Mouse (Mus musculus) cerebellum, postnatal 25 days (tissue): ENCODE measurements around the gene Traf5.

Experiments used
- DNase-seq, 2 experiments: peaks; one replicate each; pipeline ENCODE4 v3.0.0; 2021; ENCODE audit warnings: mixed read lengths in 2 of 2

Gene Traf5

GRCm38 (mm10) chr1:192091806-192092772 lies at the start of gene Traf5:
Gene Traf5 (minus strand): TSS chr1:192092559.
- peak; percentile 84 to 93 for DNase-seq

DNA sequence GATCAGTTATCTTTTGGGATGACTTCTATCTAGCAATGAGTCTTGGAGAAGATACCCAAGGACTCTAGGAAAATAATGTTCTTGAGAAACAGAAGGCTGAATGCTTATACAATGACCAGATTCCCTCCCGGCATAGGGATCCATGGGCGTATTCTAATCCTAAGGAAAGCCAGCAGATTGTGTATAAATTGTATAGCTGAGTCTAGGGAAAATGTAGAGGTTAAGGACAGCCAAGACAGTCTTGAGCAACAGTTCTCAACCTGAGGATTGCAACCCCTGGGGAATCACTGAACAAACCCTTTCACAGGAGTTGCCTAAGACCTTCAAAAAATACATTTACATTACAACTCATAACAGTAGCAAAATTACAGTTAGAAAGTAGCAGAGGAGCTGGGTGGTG lies 48.0 kb upstream of the Traf5 start:
- no peak for DNase-seq

GRCm38 (mm10) chr1:192137926-192138910 lies 45.9 kb upstream of the Traf5 start, which contains the start of gene Rcor3:
Gene Rcor3 (minus strand): TSS chr1:192138062.
- peak; percentile 91 to 92 for DNase-seq

- peak in 1 of 2 experiments; percentile 79 for DNase-seq
These were observed 45.0 kb upstream of the Traf5 start for GRCm38 (mm10) chr1:192137291-192137925.

GRCm38 (mm10) chr1:192136561-192137290 lies 44.4 kb upstream of the Traf5 start:
- DNase-seq = peak; percentile 82 to 88

GRCm38 (mm10) chr1:192130202-192130601 lies 37.8 kb upstream of the Traf5 start:
- DNase-seq = no peak

GRCm38 (mm10) chr1:192128343-192128742 lies 36.0 kb upstream of the Traf5 start:
- DNase-seq = no peak

GRCm38 (mm10) chr1:192125761-192126160 lies 33.4 kb upstream of the Traf5 start:
- no peak for DNase-seq

DNA sequence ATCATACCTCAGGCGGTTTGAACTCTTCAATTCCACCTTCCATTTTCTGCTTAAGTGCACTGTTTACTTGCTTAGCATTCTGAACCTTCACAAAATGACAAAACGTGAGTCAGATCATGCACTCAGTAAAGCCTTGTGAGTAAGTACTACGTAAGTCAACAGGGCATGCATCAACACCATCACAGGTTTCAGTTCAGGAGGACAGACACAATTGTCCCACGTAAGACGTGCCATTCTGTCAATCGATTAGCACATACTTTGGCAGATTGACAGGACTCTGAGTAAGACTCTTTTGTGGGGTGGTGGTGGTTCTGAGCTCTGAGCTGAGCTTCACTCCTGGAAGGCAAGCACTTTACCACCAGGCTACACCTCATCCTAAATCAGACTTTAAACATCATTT lies 23.9 kb upstream of the Traf5 start:
- DNase-seq = no peak

DNA sequence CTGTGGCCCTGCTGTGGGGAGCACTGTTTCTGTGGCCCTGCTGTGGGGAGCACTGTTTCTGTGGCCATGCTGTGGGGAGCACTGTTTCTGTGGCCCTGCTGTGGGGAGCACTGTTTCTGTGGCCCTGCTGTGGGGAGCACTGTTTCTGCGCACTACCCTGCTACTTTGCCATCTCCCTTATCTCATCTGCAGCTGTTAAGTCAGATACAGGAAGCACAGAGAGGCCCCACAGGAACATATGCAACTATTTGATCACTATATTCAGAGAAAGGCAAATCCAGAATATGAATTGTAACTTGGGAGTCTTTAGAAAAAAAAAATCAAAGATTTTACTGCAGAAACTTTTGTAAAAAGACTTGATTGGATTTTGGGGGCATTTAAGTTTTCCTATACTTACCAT lies 23.0 kb upstream of the Traf5 start:
- DNase-seq = no peak

DNA sequence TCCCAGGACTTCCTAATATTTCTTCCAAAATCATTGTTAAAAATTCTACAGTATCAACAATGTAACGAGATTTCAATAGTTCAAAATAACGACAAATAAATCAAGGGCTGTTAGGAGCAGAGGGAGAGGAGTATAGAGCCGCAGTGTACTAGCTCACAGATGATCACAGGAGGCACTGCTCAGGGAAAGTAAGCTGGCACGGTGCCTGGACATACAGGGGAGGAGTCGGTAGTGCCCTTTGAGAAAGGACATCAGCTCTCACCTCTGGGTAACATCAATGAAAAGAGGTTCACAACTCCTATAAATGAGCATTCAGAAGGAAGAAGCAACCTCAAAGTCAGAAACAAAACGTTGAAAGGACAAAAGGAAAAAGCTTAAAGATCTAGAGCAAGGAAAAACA lies 16.8 kb upstream of the Traf5 start:
- DNase-seq = peak; percentile 37 to 68

DNA sequence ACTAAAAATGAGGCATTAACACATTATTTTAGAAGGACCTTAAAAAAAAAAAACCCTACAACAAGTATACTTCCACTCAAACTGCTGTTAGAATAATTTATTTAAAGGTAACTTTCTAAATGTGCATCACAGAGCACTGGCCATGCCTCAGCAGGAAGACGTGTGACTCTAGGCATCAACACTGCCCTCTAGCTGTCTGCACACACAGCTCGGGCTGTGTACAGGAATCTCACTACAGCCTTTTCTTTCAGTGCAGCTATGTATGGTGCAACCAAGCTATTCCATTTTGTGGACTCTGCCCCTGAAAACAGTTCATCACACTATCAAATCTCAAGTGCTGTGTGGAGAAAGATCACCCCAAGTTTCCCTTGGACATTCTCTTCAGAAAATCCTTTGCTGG lies 15.0 kb upstream of the Traf5 start:
- peak; percentile 27 to 58 for DNase-seq

GRCm38 (mm10) chr1:192105902-192106389 lies 13.6 kb upstream of the Traf5 start:
- DNase-seq = no peak

DNA sequence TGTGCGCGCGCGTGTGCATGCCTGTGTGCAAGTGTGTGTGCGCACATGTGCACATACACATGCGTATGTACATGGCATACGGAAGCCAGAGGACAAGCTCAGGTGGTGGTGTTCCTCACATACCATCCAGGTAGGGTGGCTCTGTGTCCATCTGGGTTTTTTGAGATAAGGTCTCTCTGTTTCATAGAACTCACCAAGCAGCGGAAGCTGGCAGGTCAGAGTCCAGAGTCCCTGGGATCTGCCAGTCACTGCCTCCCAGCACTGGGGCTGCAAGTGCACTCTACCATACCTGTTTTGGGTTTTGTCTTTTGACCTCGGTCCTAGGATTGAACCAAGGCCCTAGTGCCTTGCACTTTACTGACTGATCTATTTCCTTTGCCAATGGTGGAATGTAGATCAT lies 11.7 kb upstream of the Traf5 start:
- no peak for DNase-seq

DNA sequence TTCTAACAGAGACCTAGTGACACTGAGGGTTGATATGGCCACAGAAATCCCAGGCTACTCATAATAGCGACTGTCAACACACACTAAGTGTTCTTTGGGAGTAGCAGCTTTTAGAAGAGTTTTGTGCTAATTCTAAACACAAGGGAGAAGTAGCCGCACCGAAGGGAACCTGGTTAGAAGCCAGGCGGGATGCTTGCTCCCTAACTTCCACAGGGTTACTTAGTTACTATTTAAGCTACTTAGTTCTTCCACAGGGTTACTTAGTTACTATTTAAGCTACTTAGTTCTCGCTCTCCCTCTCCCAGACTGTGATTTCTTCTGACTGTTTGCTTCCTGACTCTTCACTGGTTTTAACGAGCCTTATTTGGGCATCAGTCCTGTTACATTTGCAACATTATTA lies 10.8 kb upstream of the Traf5 start:
- DNase-seq = no peak

DNA sequence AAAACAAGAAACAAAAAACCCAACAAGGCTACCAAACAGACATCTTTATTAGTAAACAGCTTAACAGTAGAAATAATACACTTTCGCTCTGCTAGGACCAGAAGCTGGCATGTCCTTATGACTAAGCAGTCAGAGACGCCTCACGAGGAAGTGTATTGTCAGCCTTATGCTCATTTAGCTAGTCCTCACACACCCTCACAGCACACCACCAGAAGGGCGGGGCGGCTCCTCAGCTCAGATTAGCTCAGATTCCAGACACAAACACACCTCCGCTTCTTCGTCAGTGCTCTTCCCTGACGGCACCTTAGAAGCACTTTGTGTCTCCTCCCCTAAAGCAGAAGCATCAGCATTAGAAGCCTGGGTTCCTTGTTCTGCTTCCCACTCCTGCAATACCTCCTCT lies 9.0 kb upstream of the Traf5 start:
- no peak for DNase-seq

- DNase-seq = no peak
These were observed 8.4 kb upstream of the Traf5 start for GRCm38 (mm10) chr1:192100742-192101141.

DNA sequence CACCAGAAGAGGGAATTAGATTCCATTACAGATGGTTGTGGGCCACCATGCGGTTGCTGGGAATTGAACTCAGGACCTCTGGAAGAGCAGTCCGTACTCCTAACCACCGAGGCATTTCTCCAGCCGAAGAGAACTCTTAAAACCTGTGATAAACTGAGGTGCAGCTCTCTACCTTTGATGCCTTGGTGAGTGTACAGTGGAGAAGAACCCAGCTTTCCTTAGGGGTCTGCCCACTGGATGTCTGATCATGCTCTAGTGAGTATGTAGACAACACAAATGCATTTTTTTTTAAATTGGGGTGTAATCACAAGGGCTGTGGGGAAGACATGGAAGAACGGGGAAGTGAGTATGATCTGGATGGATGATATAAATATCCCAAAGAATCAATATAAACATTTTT lies 3.3 kb upstream of the Traf5 start:
- DNase-seq = no peak

DNA sequence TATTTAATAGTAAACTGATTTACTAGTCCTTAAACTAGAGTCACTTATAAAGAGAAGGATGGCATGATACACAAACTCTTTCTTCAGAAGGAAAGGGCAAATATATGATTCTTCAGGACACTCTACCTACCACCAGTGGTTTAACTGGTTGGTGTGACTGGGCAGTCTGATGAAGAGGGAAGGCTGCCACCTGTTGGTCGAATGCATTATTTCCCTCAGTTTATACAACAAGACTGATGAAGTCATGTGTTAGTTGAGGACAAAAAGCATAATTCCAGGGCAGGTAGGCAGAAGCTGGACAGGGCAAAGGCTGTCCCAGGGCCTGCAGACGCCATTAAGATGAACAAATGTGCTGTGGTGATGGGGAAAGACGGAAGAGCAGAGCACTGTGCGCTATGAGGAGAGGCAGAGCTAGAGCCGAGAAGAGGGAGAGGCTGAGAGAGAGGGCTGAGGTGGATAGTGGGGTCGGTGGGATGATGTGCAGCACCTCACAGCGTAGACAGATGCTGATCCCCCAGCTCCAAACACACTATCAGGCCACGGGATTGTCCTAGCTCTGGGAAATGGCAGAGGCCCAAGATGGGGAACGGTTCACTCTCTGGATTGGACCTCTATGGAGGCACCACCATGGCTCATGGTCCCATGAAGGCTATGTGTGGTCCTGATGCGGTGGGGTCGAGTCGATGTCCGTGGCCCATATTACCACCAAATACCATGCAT lies 2.3 kb upstream of the Traf5 start:
- DNase-seq = peak; percentile 47 to 78

DNA sequence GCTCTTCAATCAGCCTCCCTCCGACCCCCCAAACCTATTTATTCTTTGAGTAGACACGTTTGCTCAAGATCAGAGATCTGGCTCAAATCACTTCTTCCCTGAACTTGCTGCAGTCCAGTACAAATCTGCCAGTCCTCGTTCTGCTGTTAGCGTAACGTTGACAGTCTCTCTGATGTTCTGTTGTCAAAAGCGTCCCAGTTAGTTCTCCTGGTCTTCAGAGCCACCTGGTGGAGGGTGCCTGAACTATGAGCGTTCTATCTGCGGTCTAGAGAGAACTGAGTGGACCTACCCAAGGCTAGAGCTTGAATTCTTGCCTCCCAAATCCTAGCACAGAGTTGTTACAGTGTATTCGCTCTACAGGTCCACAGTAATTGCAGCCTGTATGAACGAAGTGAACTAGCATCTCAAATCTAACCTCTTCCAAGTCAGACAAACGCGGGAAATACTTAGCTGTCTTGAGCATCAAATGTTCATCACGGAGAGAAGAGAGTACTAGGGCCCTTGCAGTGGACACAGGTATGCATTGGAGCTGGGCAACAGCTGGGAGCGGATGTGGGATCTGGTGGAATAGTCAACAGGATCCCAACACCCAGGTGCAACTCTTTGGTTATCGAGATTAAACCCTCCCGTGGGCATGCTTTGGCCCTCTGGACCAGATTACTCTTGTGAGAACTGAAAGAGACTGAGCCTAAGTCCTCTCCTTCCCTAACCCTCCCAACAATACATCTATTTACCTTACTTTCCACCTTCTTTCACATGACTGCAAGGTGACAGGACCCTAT lies 711 bp upstream of the Traf5 start:
- DNase-seq = peak; percentile 83 to 89
